Mouse (Mus musculus) gastrocnemius, postnatal 25 days (tissue): ENCODE data around the gene Myo5c. TPM values are rescaled to one million over a fixed set of nuclear protein-coding genes. Genes with fewer than 3 reads are reported as not detected.

Experiments
- DNase-seq: peaks from one replicate; pipeline ENCODE4 v3.0.0; 2022
- long read RNA-seq, 2 experiments: library from polyadenylated mRNA; stranded (forward); transcript quantifications; one replicate each; pipeline ENCODE4 v2.0.0; 2021
- total RNA-seq, 2 experiments: library from RNA; stranded (reverse); gene quantifications; 1 replicate in 1 of 2; 2 replicates in 1 of 2; pipeline ENCODE4 v1.2.3; 2021

The Myo5c gene
- total RNA-seq = 1 to 10 TPM; 6.7 to 7.6 TPM
- long read RNA-seq, experiment 1, partial matches to known transcripts = 0 of 2 reads
- long read RNA-seq, experiment 1, other reads (novel, unspliced or antisense) = 2 of 2 reads
- long read RNA-seq, experiment 2, partial matches to known transcripts = 4 of 5 reads
- long read RNA-seq, experiment 2, other reads (novel, unspliced or antisense) = 1 of 5 reads

- peak; percentile 76 for DNase-seq
These were observed at the start of gene Myo5c for GRCm38 (mm10) chr9:75231841-75232746. Gene Myo5c, plus strand, starts transcription at chr9:75232020.

GRCm38 (mm10) chr9:75187646-75188260 lies 44.1 kb upstream of the Myo5c start:
- no peak for DNase-seq

GRCm38 (mm10) chr9:75193858-75194257 lies 38.0 kb upstream of the Myo5c start:
- peak; percentile 13 for DNase-seq

GRCm38 (mm10) chr9:75196335-75196734 lies 35.5 kb upstream of the Myo5c start:
- DNase-seq = peak; percentile 21

- DNase-seq = no peak
These were observed 34.5 kb upstream of the Myo5c start for GRCm38 (mm10) chr9:75197297-75197696.

- no peak for DNase-seq
These were observed 30.3 kb upstream of the Myo5c start for GRCm38 (mm10) chr9:75201506-75201905.

GRCm38 (mm10) chr9:75202036-75202435 lies 29.8 kb upstream of the Myo5c start:
- DNase-seq = no peak

- no peak for DNase-seq
These were observed 22.6 kb upstream of the Myo5c start for GRCm38 (mm10) chr9:75209246-75209645.

- no peak for DNase-seq
These were observed 21.6 kb upstream of the Myo5c start for GRCm38 (mm10) chr9:75210269-75210668.

- DNase-seq = no peak
These were observed 16.9 kb upstream of the Myo5c start for GRCm38 (mm10) chr9:75214743-75215413.

- DNase-seq = no peak
These were observed 11.9 kb upstream of the Myo5c start for GRCm38 (mm10) chr9:75219942-75220341.

GRCm38 (mm10) chr9:75221420-75222287 lies 10.2 kb upstream of the Myo5c start:
- peak; percentile 25 for DNase-seq

- no peak for DNase-seq
These were observed 1.0 kb downstream of the Myo5c start for GRCm38 (mm10) chr9:75232860-75233259.

- no peak for DNase-seq
These were observed 2.5 kb downstream of the Myo5c start for GRCm38 (mm10) chr9:75234271-75234741.

GRCm38 (mm10) chr9:75234983-75235627 lies 3.3 kb downstream of the Myo5c start:
- DNase-seq = peak; percentile 65

- DNase-seq = no peak
These were observed 3.9 kb downstream of the Myo5c start for GRCm38 (mm10) chr9:75235696-75236095.

- DNase-seq = peak; percentile 28
These were observed 4.8 kb downstream of the Myo5c start for GRCm38 (mm10) chr9:75236416-75237308.

GRCm38 (mm10) chr9:75238179-75238578 lies 6.4 kb downstream of the Myo5c start:
- no peak for DNase-seq

GRCm38 (mm10) chr9:75243052-75243451 lies 11.2 kb downstream of the Myo5c start:
- DNase-seq = no peak
